Comparison of ENCODE assay signal across 23 mouse cellular contexts in genomic region chr14:47233602-47234001, GRCm38 (mm10). TPM values are rescaled to one million over a fixed set of nuclear protein-coding genes. Genes with fewer than 3 reads are reported as not detected.
A peak's percentile ranks its signal among the peaks of the same experiment; 100 is the strongest.
DNase-seq lines count a peak whose midpoint lies in the region; ATAC-seq lines count a peak whose summit lies in the region.
"Had no signal": no experiment of that assay in that cellular context is flagged by ENCODE, and none has a peak within 500 bp of the region (broad histone marks: within the 10 kb centered on the region; RNA-seq: fewer than 3 reads in every experiment).

No protein-coding gene starts in this region.

- H3K27me3 ChIP-seq in heart, embryonic 11.5 days (ENCODE audit: control insufficient read depth, insufficient read depth, low read length), result no peaks in the 10 kb centered on the region; the same call in 1 of the 2 replicates
- peaks cover 5% of the 10 kb centered on the region; the same call in 1 of the 2 replicates for H3K27me3 ChIP-seq in liver, embryonic 13.5 days
- H3K27me3 ChIP-seq: hindbrain, embryonic 15.5 days; stomach, embryonic 15.5 days had no signal

- no peak for DNase-seq in heart, postnatal 10 days
- peak; percentile 16 for DNase-seq in 3T3-L1 (ENCODE audit: low read depth, low spot score)
- peak; percentile 66 for DNase-seq in c-Kit-positive CD71-positive TER-119-positive erythroid progenitor cells, embryonic 14.5 days (ENCODE audit: low spot score)
- peak; percentile 53 for DNase-seq in liver, embryonic 13.5 days
- DNase-seq in frontal cortex, postnatal 36 days (ENCODE audit: low spot score in 2 of 2), result no peak
- DNase-seq in left cerebral cortex, postnatal 14 days (ENCODE audit: low spot score in 2 of 2), result no peak
- DNase-seq in layer of hippocampus, postnatal 14 days (ENCODE audit: low spot score in 2 of 2), result no peak
- DNase-seq: adrenal gland, postnatal 36 days; cerebellum, postnatal 14 days; gastrocnemius, postnatal 25 days; kidney, adult 18-20 months; kidney, postnatal 10 days; lung, embryonic 14.5 days; midbrain, embryonic 14.5 days; retina, postnatal 1 day; right cerebral cortex, postnatal 4 days had no signal

- H3K4me2 ChIP-seq in heart, embryonic 11.5 days, result no peak overlapping the region
- peak overlapping the region; percentile 1; the same call in 1 of the 2 replicates for H3K4me2 ChIP-seq in liver, embryonic 13.5 days
- H3K4me2 ChIP-seq: hindbrain, embryonic 15.5 days; lung, embryonic 14.5 days; stomach, embryonic 15.5 days had no signal

- no peak overlapping the region for H3K4me3 ChIP-seq in heart, embryonic 11.5 days (ENCODE audit: low read depth, low read length)
- no peak overlapping the region for H3K4me3 ChIP-seq in liver, embryonic 13.5 days (replicated peaks)
- H3K4me3 ChIP-seq: embryonic facial prominence, embryonic 10.5 days; hindbrain, embryonic 15.5 days; layer of hippocampus, adult 2 months; left cerebral cortex, adult 2 months; stomach, embryonic 15.5 days had no signal

- ATAC-seq in heart, embryonic 11.5 days (replicated peaks; ENCODE audit: insufficient number of reproducible peaks, low FRiP score, low TSS enrichment), result peak; percentile 68
- ATAC-seq in liver, embryonic 13.5 days (ENCODE audit: low read depth), result peak; percentile 93

- whole genome bisulfite sequencing in heart, embryonic 11.5 days (ENCODE audit: insufficient replicate concordance), result 23% methylated on average over 2 of the region's 2 CpGs
- WGBS in liver, embryonic 13.5 days (ENCODE audit: insufficient replicate concordance), result 32% methylated on average over 2 of the region's 2 CpGs

- H3K36me3 ChIP-seq in heart, embryonic 11.5 days (ENCODE audit: control insufficient read depth, insufficient read depth, low read length), result no peaks in the 10 kb centered on the region
- no peaks in the 10 kb centered on the region; the same call in 1 of the 2 replicates for H3K36me3 ChIP-seq in liver, embryonic 13.5 days
- H3K36me3 ChIP-seq: embryonic facial prominence, embryonic 10.5 days; hindbrain, embryonic 15.5 days; stomach, embryonic 15.5 days had no signal

- H3K9me3 ChIP-seq in heart, embryonic 11.5 days (replicated peaks; ENCODE audit: control insufficient read depth, low read length), result peaks cover 8% of the 10 kb centered on the region; the same call in 1 of the 2 replicates
- peaks cover 6% of the 10 kb centered on the region; the same call in 1 of the 2 replicates for H3K9me3 ChIP-seq in liver, embryonic 13.5 days (replicated peaks)
- H3K9me3 ChIP-seq: embryonic facial prominence, embryonic 10.5 days; hindbrain, embryonic 15.5 days; stomach, embryonic 15.5 days had no signal

- intact Hi-C loops in heart, postnatal 10 days (cut with DNase I), result no loop called here
- intact Hi-C loops in left cerebral cortex, postnatal 14 days (cut with DNase I), result no loop called here

- H3K27ac ChIP-seq in heart, embryonic 11.5 days (ENCODE audit: low read depth, low read length), result no peak overlapping the region
- H3K27ac ChIP-seq in liver, embryonic 13.5 days, result peak overlapping the region; percentile 63
- H3K27ac ChIP-seq: embryonic facial prominence, embryonic 10.5 days; hindbrain, embryonic 15.5 days; layer of hippocampus, adult 2 months; left cerebral cortex, adult 2 months; macrophage; stomach, embryonic 15.5 days had no signal

- peaks cover 3% of the 10 kb centered on the region; the same call in 1 of the 2 replicates for H3K4me1 ChIP-seq in heart, embryonic 11.5 days (ENCODE audit: control insufficient read depth, insufficient read depth, low read length)
- H3K4me1 ChIP-seq in liver, embryonic 13.5 days (replicated peaks), result peaks cover 31% of the 10 kb centered on the region
- H3K4me1 ChIP-seq: embryonic facial prominence, embryonic 10.5 days; hindbrain, embryonic 15.5 days; stomach, embryonic 15.5 days had no signal

- no peak overlapping the region for H3K9ac ChIP-seq in heart, embryonic 11.5 days (ENCODE audit: low read depth, low read length)
- peak overlapping the region; percentile 8; the same call in 1 of the 2 replicates for H3K9ac ChIP-seq in liver, embryonic 13.5 days
- H3K9ac ChIP-seq: hindbrain, embryonic 15.5 days; lung, embryonic 14.5 days; stomach, embryonic 15.5 days had no signal

RNA-seq across cellular contexts. Expression of gene Wdhd1, which starts 43.1 kb away (rescaled TPM):
- 22.1 and 25.8 TPM in 2 replicates for polyA plus RNA-seq in heart, embryonic 11.5 days (2014; fragmentation: Nextera tagmentation; extraction: Ambion mirVana)
- 1 to 10 TPM; 3.9 to 5.3 TPM for total RNA-seq in heart, postnatal 10 days (2021)
- polyA plus RNA-seq in liver, embryonic 13.5 days (2015; fragmentation: Nextera tagmentation; extraction: Ambion mirVana), result 38.9 and 45.9 TPM in 2 replicates
- 1 to 10 TPM; 4.9 to 7.4 TPM for total RNA-seq in left cerebral cortex, postnatal 14 days (2021)
- total RNA-seq in layer of hippocampus, postnatal 14 days (2021), result 1 to 10 TPM; 5.2 to 6.9 TPM

RNA-seq across cellular contexts. Expression of gene Socs4, which starts 43.1 kb away (rescaled TPM):
- 3.0 and 3.9 TPM in 2 replicates for polyA plus RNA-seq in heart, embryonic 11.5 days (2014; fragmentation: Nextera tagmentation; extraction: Ambion mirVana)
- 10 to 100 TPM; 16.5 to 18.6 TPM for total RNA-seq in heart, postnatal 10 days (2021)
- polyA plus RNA-seq in liver, embryonic 13.5 days (2015; fragmentation: Nextera tagmentation; extraction: Ambion mirVana), result 2.3 and 2.7 TPM in 2 replicates
- 10 to 100 TPM; 10.1 to 10.5 TPM for total RNA-seq in left cerebral cortex, postnatal 14 days (2021)
- total RNA-seq in layer of hippocampus, postnatal 14 days (2021), result 10 to 100 TPM; 10.7 to 11.2 TPM

RNA-seq across cellular contexts. Expression of gene Gch1, which starts 44.4 kb away (rescaled TPM):
- 6.7 and 7.5 TPM in 2 replicates for polyA plus RNA-seq in heart, embryonic 11.5 days (2014; fragmentation: Nextera tagmentation; extraction: Ambion mirVana)
- total RNA-seq in heart, postnatal 10 days (2021), result 1 to 10 TPM; 7.2 to 7.8 TPM
- polyA plus RNA-seq in liver, embryonic 13.5 days (2015; fragmentation: Nextera tagmentation; extraction: Ambion mirVana), result 3.2 and 3.9 TPM in 2 replicates
- 1 to 10 TPM; 1.3 to 1.4 TPM for total RNA-seq in left cerebral cortex, postnatal 14 days (2021)
- total RNA-seq in layer of hippocampus, postnatal 14 days (2021), result 1 to 10 TPM; 1.3 to 2.1 TPM

Comparison
In these comparisons a context has a peak if more than half of its experiments do, and no peak if none do; other contexts are left out.
1. DNase-seq: peak in 3T3-L1 (single experiment), c-Kit-positive CD71-positive TER-119-positive erythroid progenitor cells, embryonic 14.5 days (single experiment) and liver, embryonic 13.5 days (single experiment); none in heart, postnatal 10 days (0 of 2), frontal cortex, postnatal 36 days (0 of 2), left cerebral cortex, postnatal 14 days (0 of 2) and layer of hippocampus, postnatal 14 days (0 of 2).